Mouse (Mus musculus) lung, adult 18-20 months (tissue): Measurements from ENCODE around the gene Sept3.

Experiments used
- DNase-seq, 2 experiments: peaks; one replicate each; pipeline ENCODE4 v3.0.0; 2022; ENCODE audit warnings: mixed read lengths in 2 of 2

Sept3 gene

DNA sequence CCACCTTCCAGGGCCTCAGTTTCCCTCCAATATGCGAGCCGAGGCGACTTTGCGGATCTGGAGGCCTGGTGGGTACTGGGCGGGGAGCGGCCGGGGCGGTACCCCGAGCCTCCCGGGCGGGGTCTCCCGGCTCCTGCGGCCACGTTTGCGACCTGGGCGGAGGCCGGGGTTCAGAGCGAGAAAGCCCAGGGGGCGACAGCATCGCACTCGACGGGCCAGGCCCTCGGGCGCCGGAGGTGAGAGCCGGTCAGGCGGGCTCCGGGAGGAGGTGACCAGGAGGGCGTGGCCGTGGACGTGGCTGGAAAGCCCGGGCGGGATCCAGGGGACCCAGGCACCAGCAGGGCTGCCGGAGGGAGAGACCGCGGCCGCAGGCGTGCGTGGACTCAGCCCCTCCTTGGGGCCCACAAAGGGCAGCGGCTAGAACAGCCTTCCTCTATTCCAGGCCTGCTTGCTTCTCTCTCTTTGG, 66.4 kb downstream of the Sept3 start:
- DNase-seq = peak; percentile 62 to 66

DNA sequence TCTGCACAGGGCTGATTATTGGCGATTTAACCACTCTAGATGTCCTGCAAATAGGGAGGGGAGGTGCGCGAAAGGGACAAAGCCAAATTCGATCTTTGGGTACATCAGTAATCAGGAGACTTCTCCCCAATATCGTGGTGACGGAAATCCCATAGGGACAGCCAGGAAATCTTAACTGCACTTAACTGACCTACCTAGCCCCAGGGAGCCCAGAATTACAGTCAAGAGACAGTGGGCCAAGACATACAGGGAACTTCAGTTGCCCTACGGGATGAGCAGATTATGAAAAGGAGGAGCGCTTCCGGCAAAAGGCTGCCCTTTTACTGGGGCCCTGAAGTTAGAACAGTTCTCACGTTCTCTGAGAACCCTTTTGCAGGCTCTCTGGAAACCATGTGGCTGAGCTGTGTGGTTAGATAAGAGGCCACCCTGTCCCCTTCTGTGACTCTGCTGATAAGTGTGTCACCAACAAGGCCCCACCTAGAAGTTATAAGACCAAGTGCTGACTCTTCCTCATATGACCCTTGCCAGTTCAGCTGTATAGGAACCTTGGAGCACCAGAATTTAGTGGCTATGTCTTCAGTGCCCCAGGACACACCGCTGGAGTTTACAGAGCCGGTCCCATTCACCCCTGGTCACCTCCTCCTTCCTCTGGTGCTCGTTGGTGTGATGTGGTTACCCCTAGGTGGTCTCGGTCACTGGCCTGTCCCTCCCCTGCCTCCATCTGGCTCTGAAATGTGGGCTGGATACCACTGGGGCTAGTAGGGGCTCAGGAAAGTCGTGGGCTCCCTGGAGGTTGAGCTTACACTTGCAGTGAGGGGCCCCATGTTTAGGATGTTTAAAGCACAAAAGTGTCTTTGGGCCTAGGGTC, 67.2 kb downstream of the Sept3 start:
- no peak for DNase-seq

GRCm38 (mm10) chr15:82342543-82342935, 67.8 kb downstream of the Sept3 start:
- DNase-seq = no peak

- no peak for DNase-seq
Observed at GRCm38 (mm10) chr15:82343368-82344287, 68.9 kb downstream of the Sept3 start.
